Mouse (Mus musculus) fibroblast of lung, adult 2 months (primary cell): ENCODE measurements at regions not wholly inside any gene's neighbourhood (a gene's known extent, or its start where the extent isn't known, plus 50 kb on each side); places are given as distances from the start of the nearest gene placed in this dataset.

Source experiments
- DNase-seq: peaks from one replicate; pipeline ENCODE4 v3.0.0-alpha.2; 2011; ENCODE audit warnings: low read depth

- DNase-seq, result no peak
These were observed 384.7 kb upstream of the Dynlrb2 start for GRCm38 (mm10) chr8:116120067-116120466.

GRCm38 (mm10) chr8:116117919-116118318 lies 386.9 kb upstream of the Dynlrb2 start:
- no peak for DNase-seq

GRCm38 (mm10) chr8:116116625-116117024 lies 388.1 kb upstream of the Dynlrb2 start:
- DNase-seq, result no peak

- DNase-seq, result peak; percentile 75
These were observed 388.9 kb upstream of the Dynlrb2 start for GRCm38 (mm10) chr8:116115811-116116372.

- no peak for DNase-seq
These were observed 389.8 kb upstream of the Dynlrb2 start for GRCm38 (mm10) chr8:116114978-116115377.

GRCm38 (mm10) chr8:116114502-116114901 lies 390.3 kb upstream of the Dynlrb2 start:
- no peak for DNase-seq

GRCm38 (mm10) chr8:116111168-116111567 lies 393.6 kb upstream of the Dynlrb2 start:
- DNase-seq, result no peak

GRCm38 (mm10) chr8:116096666-116097065 lies 389.1 kb upstream of the Maf start:
- DNase-seq, result no peak

GRCm38 (mm10) chr8:116083156-116083555 lies 375.6 kb upstream of the Maf start:
- peak; percentile 85 for DNase-seq

GRCm38 (mm10) chr8:116078849-116079407 lies 371.3 kb upstream of the Maf start:
- no peak for DNase-seq

GRCm38 (mm10) chr8:116071497-116071896 lies 363.9 kb upstream of the Maf start:
- no peak for DNase-seq

- DNase-seq, result no peak
These were observed 361.9 kb upstream of the Maf start for GRCm38 (mm10) chr8:116069538-116069937.

- DNase-seq, result no peak
These were observed 360.4 kb upstream of the Maf start for GRCm38 (mm10) chr8:116067978-116068375.

- no peak for DNase-seq
These were observed 359.8 kb upstream of the Maf start for GRCm38 (mm10) chr8:116067182-116067977.

GRCm38 (mm10) chr8:116065871-116066270 lies 358.3 kb upstream of the Maf start:
- no peak for DNase-seq

- no peak for DNase-seq
These were observed 357.7 kb upstream of the Maf start for GRCm38 (mm10) chr8:116065327-116065726.

- DNase-seq, result no peak
These were observed 357.0 kb upstream of the Maf start for GRCm38 (mm10) chr8:116064562-116064961.

- DNase-seq, result peak; percentile 35
These were observed 355.9 kb upstream of the Maf start for GRCm38 (mm10) chr8:116063541-116063940.

- no peak for DNase-seq
These were observed 345.9 kb upstream of the Maf start for GRCm38 (mm10) chr8:116053483-116053882.

GRCm38 (mm10) chr8:116053043-116053442 lies 345.4 kb upstream of the Maf start:
- DNase-seq, result no peak

GRCm38 (mm10) chr8:116048480-116048879 lies 340.9 kb upstream of the Maf start:
- no peak for DNase-seq

- peak; percentile 31 for DNase-seq
These were observed 339.3 kb upstream of the Maf start for GRCm38 (mm10) chr8:116046859-116047258.

GRCm38 (mm10) chr8:116045526-116045925 lies 337.9 kb upstream of the Maf start:
- no peak for DNase-seq
